Mouse (Mus musculus): ENCODE results near the gene Mrgpra4. TPM values are rescaled to one million over a fixed set of nuclear protein-coding genes. Genes with fewer than 3 reads are reported as not detected.

The Mrgpra4 gene
- polyA plus RNA-seq (2012; rRNA removed; ENCODE audit: low replicate concordance), result not detected in 2 replicates

GRCm38 (mm10) chr7:47981995-47982394, at the start of gene Mrgpra4:
Mrgpra4 (minus strand) TSS chr7:47982095.

GRCm38 (mm10) chr7:48027497-48027896, 45.6 kb upstream of the Mrgpra4 start, which contains the start of gene Mrgprx1:
Mrgprx1 (minus strand) TSS chr7:48027597.

Other genes starting within 250 kb of the Mrgpra4 start
- not detected in 2 replicates for gene Mrgprx1, start 45.5 kb upstream of the Mrgpra4 start, polyA plus RNA-seq (2012; rRNA removed; ENCODE audit: low replicate concordance)
- gene Mrgprb5, start 186.9 kb upstream of the Mrgpra4 start, polyA plus RNA-seq (2012; rRNA removed; ENCODE audit: low replicate concordance), result not detected in 2 replicates
- gene Mrgprb4, start 217.2 kb upstream of the Mrgpra4 start, polyA plus RNA-seq (2012; rRNA removed; ENCODE audit: low replicate concordance), result not detected in 2 replicates

Measured in duodenum, adult 2 months (tissue).